Mouse (Mus musculus) lung, adult 2 months (tissue): ENCODE results near the gene Cd96. TPM values are rescaled to one million over a fixed set of nuclear protein-coding genes. Genes with fewer than 3 reads are reported as not detected.

Experiments
- DNase-seq: peaks from one replicate; pipeline ENCODE4 v3.0.0; 2022
- H3K4me1 ChIP-seq: fragments of 200-500 bp; 2 replicates; pipeline ENCODE4 v1.6.1; 2011; ENCODE audit warnings: low read length; ENCODE audit not compliant: control insufficient read depth, insufficient read depth
- H3K4me3 ChIP-seq: fragments of 200-500 bp; replicated peaks from 2 replicates; pipeline ENCODE3; 2011; ENCODE audit warnings: low read depth, mild to moderate bottlenecking, control low read depth, low read length; ENCODE audit errors: extremely low read depth
- CTCF ChIP-seq: fragments of 200-500 bp; IDR thresholded peaks from 2 replicates; pipeline ENCODE4 v1.5.1; 2011; ENCODE audit warnings: mild to moderate bottlenecking, low read length, control low read depth; ENCODE audit not compliant: insufficient read depth
- POLR2A ChIP-seq: fragments of 200-500 bp; IDR thresholded peaks from 2 replicates; pipeline ENCODE4 v1.6.1; 2011; ENCODE audit warnings: low read depth, mild to moderate bottlenecking, control low read depth, low read length, borderline replicate concordance; ENCODE audit errors: extremely low read depth
- WGBS: fragments of 180-500 bp; shearing (Covaris S2); methylation state at CpG from one replicate; pipeline ENCODE4 v1.1.7; 2018; 5-methylcytosine and 5-hydroxymethylcytosine counted together
- polyA plus RNA-seq: library from polyadenylated mRNA; depleted of rRNA; stranded (reverse); fragments of >200 nt; gene quantifications from 2 replicates; pipeline ENCODE4 v1.2.3, GENCODE M21; 2012

Cd96 gene
- polyA plus RNA-seq, 1 experiment, result 0.78 TPM

DNA sequence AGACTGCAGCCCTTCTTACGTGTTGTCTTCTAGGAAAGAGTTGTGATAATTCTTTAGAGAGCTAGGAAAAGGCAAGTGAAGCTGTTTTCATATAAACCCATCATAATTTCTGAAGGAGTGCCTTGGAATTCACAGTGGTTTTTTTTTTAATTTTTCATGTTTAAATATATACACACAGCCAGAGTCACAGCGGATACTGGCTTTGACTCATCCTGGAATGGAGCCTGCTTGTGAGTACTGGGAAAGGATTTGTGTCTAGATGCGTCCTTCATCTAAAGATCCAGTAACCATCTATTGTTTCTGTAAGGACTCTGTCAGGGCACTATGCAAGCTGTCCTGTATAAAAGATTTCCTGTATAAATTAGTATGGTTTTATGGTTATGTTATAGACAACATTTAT is 52.1 kb downstream of the Cd96 start:
- TF ChIP-seq CTCF, result no peak
- TF ChIP-seq POLR2A, result no peak
- Histone ChIP-seq H3K4me1 (no peaks in the 10 kb centered on the region), H3K4me3 (no peak overlapping the region)
- no peak for DNase-seq
- 64% methylated on average over 3 of the region's 3 CpGs for WGBS

DNA sequence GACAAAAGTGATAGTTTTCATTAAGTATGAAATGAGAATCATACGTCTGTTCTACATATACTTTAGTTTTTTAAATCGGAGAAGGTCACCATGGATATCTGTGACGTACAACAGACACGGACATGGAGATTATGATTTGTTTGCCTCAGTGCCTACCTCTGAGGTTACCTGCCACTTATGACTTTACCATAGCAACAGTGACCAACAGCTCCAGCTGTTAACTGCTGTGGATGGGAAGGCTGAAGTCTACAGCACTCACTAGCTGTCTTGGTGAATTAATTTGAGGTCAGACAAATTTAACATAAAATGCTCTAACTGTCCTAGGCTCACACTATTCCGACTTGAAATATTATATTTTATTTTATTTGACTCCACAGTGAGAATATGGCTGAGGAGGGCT is 56.8 kb downstream of the Cd96 start:
- TF ChIP-seq CTCF (no peak), POLR2A (no peak)
- Histone ChIP-seq H3K4me1 (no peaks in the 10 kb centered on the region), H3K4me3 (no peak overlapping the region)
- 89% methylated on average over 5 of the region's 5 CpGs for WGBS
- DNase-seq, result no peak

DNA sequence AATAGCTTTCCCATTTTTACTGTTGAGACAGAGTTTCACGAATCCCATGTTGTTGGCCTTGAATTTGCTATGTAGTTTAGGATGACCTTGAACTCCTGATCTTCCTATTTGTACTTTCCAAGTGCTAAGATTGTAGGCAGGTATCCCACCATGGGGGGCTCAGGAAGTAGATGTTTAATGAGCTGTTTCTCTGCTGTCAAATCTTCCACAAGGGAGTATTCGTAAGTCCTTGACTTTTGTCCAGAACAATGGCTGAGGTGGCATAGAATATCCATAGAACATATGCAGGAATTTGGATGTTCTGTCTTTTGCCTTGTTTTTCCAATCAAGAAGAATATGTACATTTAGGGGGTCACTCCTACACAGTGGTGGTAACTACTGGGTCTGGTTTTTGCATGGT is 73.1 kb downstream of the Cd96 start:
- no peak for DNase-seq
- no peaks in the 10 kb centered on the region for H3K4me1 ChIP-seq
- TF ChIP-seq POLR2A (no peak), CTCF (no peak)
- 62% methylated on average over 2 of the region's 2 CpGs for WGBS
- H3K4me3 ChIP-seq, result no peak overlapping the region

DNA sequence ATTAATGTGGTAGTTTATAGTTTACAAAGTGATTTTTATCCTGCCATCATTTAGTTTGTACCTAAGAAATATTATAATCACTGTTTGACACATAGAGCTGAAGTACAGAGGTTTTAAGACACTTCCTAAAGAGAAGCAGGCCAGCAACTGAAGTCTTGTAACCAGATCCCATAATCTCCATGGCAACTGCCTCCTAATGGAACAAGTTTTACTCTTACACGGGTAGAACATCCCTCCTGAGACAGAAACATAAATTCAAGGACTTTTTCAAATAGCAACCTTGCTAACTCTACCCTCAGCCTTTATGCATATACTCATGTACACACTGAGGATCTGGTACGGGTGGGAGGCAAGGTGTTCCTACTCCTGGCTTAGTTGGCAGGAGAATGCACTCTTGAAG is 83.8 kb downstream of the Cd96 start:
- no peak for TF ChIP-seq POLR2A
- no peak for TF ChIP-seq CTCF
- no peaks in the 10 kb centered on the region for H3K4me1 ChIP-seq
- DNase-seq, result no peak
- 49% methylated on average over 2 of the region's 2 CpGs for WGBS
- no peak overlapping the region for H3K4me3 ChIP-seq

DNA sequence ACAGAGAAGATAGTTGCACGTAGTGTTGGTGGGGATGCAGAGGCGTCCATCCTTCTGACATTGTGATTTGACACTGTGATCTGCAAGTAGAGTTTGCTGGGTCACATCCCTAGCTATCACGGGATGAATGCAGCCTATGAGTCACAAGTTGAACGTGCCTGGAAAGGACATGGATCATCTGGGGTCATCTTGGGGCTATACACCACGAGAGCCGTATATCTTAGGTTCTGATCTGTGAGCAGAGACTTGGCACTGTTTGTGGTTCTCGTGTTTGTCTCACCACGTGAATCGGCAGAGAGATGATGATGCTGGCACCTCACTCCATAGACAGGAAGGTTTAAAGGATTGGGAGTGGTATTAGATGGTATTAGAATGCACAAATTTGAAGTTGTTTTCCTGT is 86.2 kb downstream of the Cd96 start:
- 55% methylated on average over 9 of the region's 9 CpGs for WGBS
- Histone ChIP-seq H3K4me3 (no peak overlapping the region), H3K4me1 (no peaks in the 10 kb centered on the region)
- TF ChIP-seq POLR2A (no peak), CTCF (no peak)
- no peak for DNase-seq

DNA sequence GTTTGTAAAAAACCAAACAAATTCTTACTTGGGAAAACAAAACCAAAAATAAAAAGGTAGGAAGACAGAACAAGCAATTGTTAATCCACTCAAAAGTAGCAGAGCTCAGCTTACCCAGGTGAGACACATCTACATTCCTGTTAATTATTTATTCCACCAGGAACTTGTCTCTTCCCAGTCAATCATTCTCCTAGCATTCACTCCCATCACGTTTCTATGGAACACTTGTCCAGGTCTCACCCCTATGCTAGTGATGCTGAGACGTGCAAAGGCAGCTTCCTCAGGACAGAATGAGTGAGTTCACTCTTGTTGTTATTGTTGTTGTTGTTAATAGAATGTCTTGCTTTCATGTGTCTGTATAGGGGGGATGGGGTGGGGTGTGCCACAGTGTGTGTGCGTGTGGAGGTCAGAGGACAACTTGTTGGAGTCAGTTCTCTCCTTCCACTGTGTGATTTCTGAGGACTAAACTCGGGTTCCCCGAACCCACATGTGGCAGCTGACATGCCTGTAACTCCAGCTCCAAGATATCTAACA is 97.0 kb downstream of the Cd96 start:
- TF ChIP-seq POLR2A, result no peak
- Histone ChIP-seq H3K4me3 (no peak overlapping the region), H3K4me1 (no peaks in the 10 kb centered on the region)
- DNase-seq, result no peak
- WGBS, result 57% methylated on average over 5 of the region's 5 CpGs

DNA sequence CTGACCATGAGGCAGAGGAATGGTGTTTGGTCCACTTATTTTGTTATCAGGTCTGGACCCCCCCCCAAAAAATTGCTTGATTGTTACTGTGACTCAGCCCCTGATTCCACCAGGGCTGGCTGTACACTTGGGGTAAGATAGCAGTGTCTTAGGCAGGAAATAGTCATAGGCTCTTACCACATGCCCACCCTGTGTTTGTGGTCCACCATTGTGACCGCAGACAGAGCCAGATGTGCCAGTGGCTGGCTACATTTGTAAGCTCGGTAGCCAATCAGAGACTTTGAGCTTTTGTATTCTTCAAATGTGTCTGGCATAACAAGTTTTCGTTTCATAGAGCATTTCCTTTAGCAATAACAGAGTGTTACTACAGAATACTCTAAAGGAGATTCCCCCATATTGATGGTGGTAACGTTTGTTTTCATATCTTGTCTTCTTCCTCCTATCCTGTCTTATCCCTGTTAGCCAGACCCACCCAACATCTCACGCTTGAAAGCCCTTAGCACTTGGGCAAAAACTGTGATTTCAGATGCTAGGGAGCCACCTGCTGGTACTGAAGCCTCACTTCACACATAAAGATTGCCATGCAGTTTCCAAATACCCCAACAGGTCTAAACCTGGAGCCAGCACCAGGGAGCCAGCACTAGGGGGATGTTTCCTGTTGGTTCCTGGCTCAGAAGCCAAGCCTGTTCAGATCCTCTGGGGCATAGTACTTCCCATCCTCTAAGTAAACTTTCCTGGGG is 97.7 kb downstream of the Cd96 start:
- 31% methylated on average over 5 of the region's 5 CpGs for WGBS
- peak; percentile 37 for DNase-seq
- TF ChIP-seq POLR2A, result no peak
- TF ChIP-seq CTCF, result peak; percentile 61
- H3K4me3 ChIP-seq, result no peak overlapping the region
- H3K4me1 ChIP-seq, result no peaks in the 10 kb centered on the region

DNA sequence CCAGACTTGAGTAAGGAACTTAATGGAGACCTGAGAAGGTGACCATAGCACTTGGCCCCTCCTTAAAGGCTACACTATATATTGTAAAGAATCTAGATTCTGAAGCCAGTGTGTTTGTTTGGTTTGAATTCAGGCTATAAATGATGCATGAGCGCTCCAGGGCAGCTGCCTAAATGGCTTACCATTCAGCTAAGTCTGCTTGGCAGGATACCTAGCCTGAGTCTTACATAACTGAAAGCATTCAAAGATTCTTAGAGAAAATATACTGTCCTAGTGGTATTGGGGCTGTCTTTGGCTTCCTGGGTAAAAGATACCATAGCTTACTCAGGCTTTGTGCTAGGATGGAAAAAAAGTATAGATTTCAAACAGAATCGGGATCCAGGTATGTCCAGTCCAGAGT is 98.7 kb downstream of the Cd96 start:
- no peak for DNase-seq
- TF ChIP-seq CTCF (no peak), POLR2A (no peak)
- WGBS, result 77% methylated on average over 2 of the region's 2 CpGs
- Histone ChIP-seq H3K4me1 (no peaks in the 10 kb centered on the region), H3K4me3 (no peak overlapping the region)

DNA sequence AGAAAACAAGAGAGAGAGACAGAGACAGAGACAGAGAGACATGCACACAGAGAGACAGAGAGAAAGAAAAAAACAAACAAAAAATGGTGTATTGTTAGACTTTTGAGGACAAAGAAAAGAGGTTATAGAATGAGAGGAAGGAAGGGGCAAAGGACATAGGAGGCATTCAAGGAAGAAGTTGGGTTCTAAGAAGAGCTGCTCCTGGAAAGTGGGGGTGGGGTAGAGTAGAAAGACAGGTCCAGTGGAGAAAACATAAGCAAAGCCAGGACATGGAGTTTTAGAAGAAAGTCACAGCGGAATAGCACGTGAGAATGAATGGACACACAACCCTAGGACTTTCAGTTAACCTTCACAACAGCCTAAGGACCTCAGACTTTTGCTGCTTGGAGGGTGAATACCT is 99.7 kb downstream of the Cd96 start:
- H3K4me3 ChIP-seq, result no peak overlapping the region
- no peak for DNase-seq
- TF ChIP-seq CTCF, result no peak
- no peak for TF ChIP-seq POLR2A
- no peaks in the 10 kb centered on the region for H3K4me1 ChIP-seq
- WGBS, result 75% methylated on average over 2 of the region's 2 CpGs

DNA sequence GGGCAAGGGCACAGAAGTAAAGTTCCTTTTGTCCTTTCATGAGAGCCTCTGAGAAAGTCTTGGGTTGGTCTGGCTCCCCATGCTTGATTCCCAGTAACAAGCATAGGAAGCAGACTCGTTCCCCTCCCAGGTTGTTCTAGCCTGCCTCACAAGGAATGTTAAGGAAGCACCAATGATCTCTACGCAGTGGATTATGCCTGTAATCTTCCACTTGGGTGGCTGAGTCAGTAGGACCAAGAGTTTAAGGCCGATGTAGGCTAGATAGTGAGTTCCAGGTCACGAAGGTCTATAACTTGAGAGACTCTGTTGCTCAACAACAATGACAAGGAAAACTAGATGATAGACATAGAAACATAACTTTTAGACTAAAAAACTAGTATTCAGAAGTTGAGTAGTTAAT is 100.3 kb downstream of the Cd96 start:
- no peaks in the 10 kb centered on the region for H3K4me1 ChIP-seq

More for the DNA sequence above, 100.3 kb downstream of the Cd96 start:
- TF ChIP-seq POLR2A (no peak), CTCF (no peak)
- 86% methylated on average over 4 of the region's 4 CpGs for WGBS
- H3K4me3 ChIP-seq, result no peak overlapping the region
- DNase-seq, result no peak
